Mouse (Mus musculus): ENCODE results near the gene Rnase11. TPM values are rescaled to one million over a fixed set of nuclear protein-coding genes. Genes with fewer than 3 reads are reported as not detected.
"Not testable (repeated sequence)": the region's sequence is repeated elsewhere in the genome, so short reads cannot be mapped to it uniquely, and the experiment has no call there.

Rnase11 gene
- total and polyA plus RNA-seq, 2 experiments from 2014 or later = not detected

DNA sequence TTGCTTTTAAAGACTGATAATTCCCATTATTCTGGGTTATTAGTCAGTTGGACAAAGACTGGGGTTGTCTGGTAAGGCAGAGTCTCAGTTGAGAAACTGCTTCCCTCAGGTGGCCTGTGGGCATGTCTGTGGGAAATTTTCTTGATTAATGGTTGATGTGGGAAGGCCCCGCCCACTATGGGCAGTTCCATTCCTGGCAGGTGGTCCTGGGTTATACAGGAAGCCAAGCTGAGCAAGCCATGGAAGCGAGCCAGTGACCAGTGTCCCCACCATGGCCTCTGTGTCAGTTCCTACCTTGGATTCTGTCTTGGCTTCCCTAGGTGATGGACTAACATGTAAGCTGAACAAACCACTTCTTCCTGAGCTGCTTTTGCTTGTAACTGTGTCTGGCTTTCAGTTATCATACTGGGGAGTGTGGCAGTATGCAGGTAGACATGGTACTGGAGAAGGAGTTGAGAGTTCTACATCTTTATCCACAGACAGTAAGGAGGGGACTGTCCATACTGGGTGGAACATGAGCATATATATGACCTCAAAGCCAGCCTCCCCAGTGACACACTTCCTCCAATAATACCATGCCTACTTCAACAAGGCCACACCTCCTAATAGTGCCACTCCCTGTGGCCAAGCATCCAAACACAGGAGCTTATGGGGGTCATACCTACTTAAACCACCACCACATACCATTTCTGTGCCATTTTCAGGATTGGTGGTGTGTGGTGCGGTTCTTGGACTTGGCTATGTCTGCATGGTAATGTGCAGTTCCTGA, 22.4 kb downstream of the Rnase11 start:
- Histone ChIP-seq H3K27me3 (ENCODE audit: insufficient read depth, low read length) (no peaks in the 10 kb centered on the region), H3K4me1 (ENCODE audit: insufficient read depth) (no peaks in the 10 kb centered on the region), H3K4me2 (ENCODE audit: low read depth) (no peak overlapping the region), H3K9me3 (ENCODE audit: low read length) (no peaks in the 10 kb centered on the region), H3K27ac (ENCODE audit: low read depth, low read length) (no peak overlapping the region), H3K36me3 (ENCODE audit: insufficient read depth) (no peaks in the 10 kb centered on the region), H3K9ac (no peak overlapping the region), H3K4me3 (ENCODE audit: low read depth, low read length) (no peak overlapping the region)
- no peak for TF ChIP-seq CTCF (IDR thresholded peaks at IDR 0.05; ENCODE audit: low read depth)
- WGBS = 51% methylated on average over 3 of the region's 3 CpGs
- DNase-seq = no peak
- no peak for ATAC-seq

DNA sequence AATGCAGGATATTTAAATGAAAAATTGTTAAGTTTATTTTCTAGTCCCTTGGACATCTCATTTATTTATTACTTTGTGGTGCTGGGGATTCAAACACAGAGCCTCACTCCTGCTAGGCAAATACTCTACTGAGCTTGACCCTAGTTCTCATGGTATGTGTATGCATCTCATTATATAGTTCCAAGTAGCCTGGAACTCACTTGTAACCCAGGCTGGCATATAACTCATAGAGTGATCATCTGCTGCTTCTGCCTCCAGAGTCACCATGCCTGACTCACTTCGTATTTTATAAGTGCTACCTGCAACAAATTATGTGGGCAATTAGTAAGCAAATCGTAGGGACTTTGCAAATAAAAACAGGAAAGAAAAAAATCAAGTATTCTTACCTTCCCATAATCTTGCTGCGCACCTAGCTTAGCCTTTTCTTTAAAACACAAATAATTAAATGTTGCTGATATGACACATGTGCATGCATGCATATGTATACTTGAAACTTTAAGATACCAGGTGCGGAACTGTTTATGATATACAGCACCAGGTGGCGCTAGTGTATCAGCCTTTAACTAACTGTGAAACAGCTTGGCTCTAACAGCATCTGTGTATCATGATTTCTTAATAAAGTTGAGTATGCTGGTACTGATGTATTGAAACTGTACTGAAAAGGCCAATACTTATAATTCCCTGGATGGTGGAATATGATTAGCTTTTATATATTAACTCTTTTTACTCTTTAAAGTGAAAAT, 23.4 kb downstream of the Rnase11 start:
- Histone ChIP-seq H3K36me3 (ENCODE audit: insufficient read depth) (no peaks in the 10 kb centered on the region), H3K27ac (ENCODE audit: low read depth, low read length) (no peak overlapping the region), H3K9me3 (ENCODE audit: low read length) (no peaks in the 10 kb centered on the region), H3K4me3 (ENCODE audit: low read depth, low read length) (no peak overlapping the region), H3K9ac (no peak overlapping the region), H3K4me2 (ENCODE audit: low read depth) (no peak overlapping the region), H3K4me1 (ENCODE audit: insufficient read depth) (no peaks in the 10 kb centered on the region), H3K27me3 (ENCODE audit: insufficient read depth, low read length) (no peaks in the 10 kb centered on the region)
- ATAC-seq (peak; percentile 69), DNase-seq (peak; percentile 80)
- WGBS = 36% methylated on average over 5 of the region's 5 CpGs
- TF ChIP-seq CTCF (IDR thresholded peaks at IDR 0.05; ENCODE audit: low read depth) = peak; percentile 79

DNA sequence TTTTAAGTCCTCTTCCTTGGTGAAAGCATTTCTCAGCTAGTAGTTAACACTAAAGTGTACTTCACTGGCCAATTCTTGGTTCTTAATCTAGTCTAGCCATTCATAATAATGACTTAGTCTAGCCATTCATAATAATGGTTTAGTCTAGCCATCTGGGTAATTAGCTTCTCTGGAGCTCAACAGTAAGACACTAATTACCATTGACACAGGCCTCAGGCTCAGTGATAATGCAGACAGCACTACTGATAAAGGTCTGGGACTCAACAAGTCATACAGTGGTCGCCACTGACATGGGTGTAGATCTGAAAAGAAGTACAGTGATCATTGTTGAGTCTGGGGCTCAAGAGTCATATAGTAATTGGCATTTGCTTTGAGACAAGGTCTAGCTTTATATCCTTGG, 25.1 kb downstream of the Rnase11 start:
- no peak for DNase-seq
- H3K4me2 ChIP-seq (ENCODE audit: low read depth) = no peak overlapping the region
- 58% methylated on average over 1 of the region's 1 CpGs for WGBS
- ATAC-seq = no peak
- H3K4me1 ChIP-seq (ENCODE audit: insufficient read depth) = no peaks in the 10 kb centered on the region
- no peaks in the 10 kb centered on the region for H3K36me3 ChIP-seq (ENCODE audit: insufficient read depth)
- H3K27me3 ChIP-seq (ENCODE audit: insufficient read depth, low read length) = no peaks in the 10 kb centered on the region
- H3K27ac ChIP-seq (ENCODE audit: low read depth, low read length) = no peak overlapping the region
- no peaks in the 10 kb centered on the region for H3K9me3 ChIP-seq (ENCODE audit: low read length)
- TF ChIP-seq CTCF (IDR thresholded peaks at IDR 0.05; ENCODE audit: low read depth) = no peak
- no peak overlapping the region for H3K9ac ChIP-seq
- no peak overlapping the region for H3K4me3 ChIP-seq (ENCODE audit: low read depth, low read length)

DNA sequence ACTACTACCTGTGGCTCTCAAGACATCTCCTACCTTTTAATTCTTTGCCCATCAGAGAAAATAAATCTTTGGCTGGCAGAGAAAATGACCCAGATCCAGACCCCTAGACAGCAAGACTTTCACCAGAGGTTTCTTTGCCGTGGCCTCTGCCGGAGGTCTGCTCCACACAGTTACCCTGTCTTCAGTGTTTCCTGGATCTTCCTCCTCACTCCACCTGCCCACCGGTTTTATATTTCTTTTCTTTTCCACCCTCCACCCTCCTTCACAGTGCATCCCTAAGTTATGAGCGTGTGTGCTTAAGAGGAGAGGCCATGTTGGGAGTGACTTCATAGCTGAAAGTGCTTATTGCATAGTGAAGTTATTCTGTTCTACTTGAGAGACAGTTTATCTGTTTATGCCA, 26.5 kb downstream of the Rnase11 start:
- 86% methylated on average over 4 of the region's 4 CpGs for WGBS
- no peaks in the 10 kb centered on the region for H3K4me1 ChIP-seq (ENCODE audit: insufficient read depth)
- H3K27me3 ChIP-seq (ENCODE audit: insufficient read depth, low read length) = no peaks in the 10 kb centered on the region
- no peak for TF ChIP-seq CTCF (IDR thresholded peaks at IDR 0.05; ENCODE audit: low read depth)
- no peak overlapping the region for H3K27ac ChIP-seq (ENCODE audit: low read depth, low read length)
- H3K4me2 ChIP-seq (ENCODE audit: low read depth) = no peak overlapping the region
- ATAC-seq = no peak
- H3K36me3 ChIP-seq (ENCODE audit: insufficient read depth) = no peaks in the 10 kb centered on the region
- H3K4me3 ChIP-seq (ENCODE audit: low read depth, low read length) = no peak overlapping the region
- H3K9ac ChIP-seq = no peak overlapping the region
- no peaks in the 10 kb centered on the region for H3K9me3 ChIP-seq (ENCODE audit: low read length)
- DNase-seq = no peak

DNA sequence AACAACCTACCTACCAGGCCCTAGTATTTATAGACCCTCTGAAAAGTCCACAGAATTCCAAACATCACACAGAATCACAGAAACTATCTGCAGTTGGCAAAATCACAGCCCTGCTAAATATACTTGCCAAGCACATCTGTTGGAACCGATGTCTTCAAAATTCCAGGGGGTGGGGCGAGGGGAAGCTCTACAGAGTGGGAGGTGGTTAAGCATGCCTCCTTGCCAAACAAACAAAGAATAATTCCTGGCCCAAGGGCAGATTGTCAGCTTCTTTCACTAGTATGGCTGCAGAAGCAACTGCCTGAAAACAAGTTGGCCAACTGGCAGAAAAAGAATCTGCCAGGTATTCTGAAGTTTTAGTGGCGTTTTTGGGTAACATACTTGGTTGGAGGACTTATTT, 32.7 kb downstream of the Rnase11 start:
- WGBS = 69% methylated on average over 3 of the region's 3 CpGs
- H3K4me1 ChIP-seq (ENCODE audit: insufficient read depth) = no peaks in the 10 kb centered on the region
- H3K36me3 ChIP-seq (ENCODE audit: insufficient read depth) = no peaks in the 10 kb centered on the region
- no peak overlapping the region for H3K27ac ChIP-seq (ENCODE audit: low read depth, low read length)
- H3K9me3 ChIP-seq (ENCODE audit: low read length) = no peaks in the 10 kb centered on the region
- H3K9ac ChIP-seq = no peak overlapping the region
- DNase-seq (no peak), ATAC-seq (no peak)
- H3K4me2 ChIP-seq (ENCODE audit: low read depth) = no peak overlapping the region
- no peak for TF ChIP-seq CTCF (IDR thresholded peaks at IDR 0.05; ENCODE audit: low read depth)
- H3K27me3 ChIP-seq (ENCODE audit: insufficient read depth, low read length) = no peaks in the 10 kb centered on the region
- H3K4me3 ChIP-seq (ENCODE audit: low read depth, low read length) = no peak overlapping the region

DNA sequence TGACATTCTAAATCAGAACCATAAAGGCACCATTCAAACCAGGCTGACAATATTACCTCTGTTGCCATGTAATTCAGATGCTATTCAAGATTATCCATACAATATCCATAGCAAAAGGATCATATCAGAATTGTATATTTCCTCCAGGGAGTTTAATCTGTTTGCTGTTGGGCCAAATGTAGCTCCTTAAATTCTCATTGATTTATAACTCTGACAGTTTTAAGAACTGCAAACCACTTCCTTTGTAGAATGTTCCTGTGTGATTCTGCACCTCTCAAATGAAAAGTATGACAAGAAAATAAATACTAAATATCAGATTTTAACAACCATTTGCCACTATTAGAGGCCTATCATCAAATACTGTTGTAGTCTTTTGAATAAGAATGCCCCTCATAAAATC, 34.2 kb downstream of the Rnase11 start:
- Histone ChIP-seq H3K27ac (ENCODE audit: low read depth, low read length) (no peak overlapping the region), H3K4me3 (ENCODE audit: low read depth, low read length) (no peak overlapping the region), H3K9ac (no peak overlapping the region), H3K27me3 (ENCODE audit: insufficient read depth, low read length) (no peaks in the 10 kb centered on the region), H3K36me3 (ENCODE audit: insufficient read depth) (no peaks in the 10 kb centered on the region), H3K4me2 (ENCODE audit: low read depth) (no peak overlapping the region), H3K4me1 (ENCODE audit: insufficient read depth) (no peaks in the 10 kb centered on the region), H3K9me3 (ENCODE audit: low read length) (no peaks in the 10 kb centered on the region)
- DNase-seq (no peak), ATAC-seq (no peak)
- TF ChIP-seq CTCF (IDR thresholded peaks at IDR 0.05; ENCODE audit: low read depth) = no peak

DNA sequence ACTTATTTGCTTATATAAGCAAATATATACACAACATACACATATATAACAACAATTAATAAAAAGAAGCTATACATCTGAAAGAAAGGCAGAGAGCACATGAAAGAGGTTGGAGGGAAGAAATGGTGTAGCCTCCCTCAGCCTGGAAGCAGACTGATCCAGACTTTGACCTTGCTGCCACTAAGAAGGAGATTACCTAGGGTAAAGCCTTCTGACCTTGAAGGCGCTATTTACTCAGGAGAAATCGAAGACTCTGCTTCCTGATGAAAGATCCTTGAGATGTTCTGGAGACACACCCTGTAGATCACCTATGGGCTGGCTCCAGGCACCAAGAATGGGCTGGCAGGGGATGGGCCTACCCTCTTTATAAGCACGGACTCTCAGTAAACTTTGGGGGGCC, 35.2 kb downstream of the Rnase11 start:
- ATAC-seq; H3K4me2 ChIP-seq (ENCODE audit: low read depth); H3K27me3 ChIP-seq (ENCODE audit: insufficient read depth, low read length); H3K36me3 ChIP-seq (ENCODE audit: insufficient read depth); H3K4me3 ChIP-seq (ENCODE audit: low read depth, low read length); DNase-seq; H3K4me1 ChIP-seq (ENCODE audit: insufficient read depth); H3K27ac ChIP-seq (ENCODE audit: low read depth, low read length); H3K9me3 ChIP-seq (ENCODE audit: low read length); H3K9ac ChIP-seq: not testable (repeated sequence)
- 89% methylated on average over 3 of the region's 3 CpGs for WGBS
